Mouse (Mus musculus) liver, embryonic 16.5 days (tissue): ENCODE measurements around the gene Tle3. TPM values are rescaled to one million over a fixed set of nuclear protein-coding genes. Genes with fewer than 3 reads are reported as not detected.

Experiments used
- ATAC-seq: fragments of 200-750 bp; cut with Nextera tagmentation; 2 replicates; pipeline ENCODE4 v1.8.0; 2017; ENCODE audit warnings: low read depth, mild to moderate bottlenecking, moderate number of reproducible peaks, moderate library complexity
- H3K27ac ChIP-seq: fragments of 300-500 bp; sonication (generic); 2 replicates; pipeline ENCODE4 v1.5.1; 2014; ENCODE audit warnings: mild to moderate bottlenecking, low read length
- H3K27me3 ChIP-seq: fragments of 300-500 bp; sonication (generic); 2 replicates; pipeline ENCODE4 v1.6.1; 2014; ENCODE audit warnings: low read depth, low read length, mixed read lengths; ENCODE audit not compliant: control insufficient read depth, insufficient read depth
- H3K36me3 ChIP-seq: fragments of 300-500 bp; sonication (generic); 2 replicates; pipeline ENCODE4 v1.6.1; 2014; ENCODE audit warnings: mild to moderate bottlenecking; ENCODE audit not compliant: control insufficient read depth, insufficient read depth
- H3K4me1 ChIP-seq: fragments of 300-500 bp; sonication (generic); 2 replicates; pipeline ENCODE4 v1.6.1; 2014; ENCODE audit warnings: low read depth, low read length, mixed read lengths; ENCODE audit not compliant: control insufficient read depth
- H3K4me2 ChIP-seq: fragments of 300-500 bp; sonication (generic); 2 replicates; pipeline ENCODE4 v1.6.1; 2014; ENCODE audit warnings: low read depth, low read length, mixed read lengths
- H3K4me3 ChIP-seq: fragments of 300-500 bp; sonication (generic); 2 replicates; pipeline ENCODE4 v1.5.1; 2014; ENCODE audit warnings: low read depth, mild to moderate bottlenecking, low read length
- H3K9ac ChIP-seq: fragments of 300-500 bp; sonication (generic); 2 replicates; pipeline ENCODE4 v1.6.1; 2014; ENCODE audit warnings: low read depth, low read length
- H3K9me3 ChIP-seq: fragments of 300-500 bp; sonication (generic); replicated peaks from 2 replicates; pipeline ENCODE4 v1.6.1; 2016; ENCODE audit warnings: low read length; ENCODE audit not compliant: control insufficient read depth
- WGBS: fragments of 180-500 bp; shearing (Covaris S2); extraction: QIAGEN DNeasy Blood & Tissue Kit; methylation state at CpG from one replicate; pipeline ENCODE4 v1.1.7; 2014; ENCODE audit not compliant: insufficient replicate concordance; 5-methylcytosine and 5-hydroxymethylcytosine counted together
- polyA plus RNA-seq: library from polyadenylated mRNA; unstranded; fragments of >200 nt; fragmentation: Nextera tagmentation; extraction: Ambion mirVana; gene quantifications from 2 replicates; pipeline ENCODE4 v1.2.1, GENCODE M21; 2015

The Tle3 gene
- polyA plus RNA-seq, 1 experiment from 2014 or later = 3.6 TPM

GRCm38 (mm10) chr9:61439092-61439491 is 66.9 kb downstream of the Tle3 start:
- no peak for ATAC-seq
- H3K36me3 ChIP-seq = no peaks in the 10 kb centered on the region
- no peaks in the 10 kb centered on the region for H3K9me3 ChIP-seq
- no peak overlapping the region for H3K27ac ChIP-seq
- WGBS = 56% methylated on average over 6 of the region's 6 CpGs
- no peak overlapping the region for H3K9ac ChIP-seq
- no peaks in the 10 kb centered on the region for H3K4me1 ChIP-seq
- no peak overlapping the region for H3K4me3 ChIP-seq
- H3K27me3 ChIP-seq = no peaks in the 10 kb centered on the region
- no peak overlapping the region for H3K4me2 ChIP-seq

- ATAC-seq = no peak
- no peaks in the 10 kb centered on the region for H3K27me3 ChIP-seq
- no peaks in the 10 kb centered on the region for H3K9me3 ChIP-seq
- H3K4me2 ChIP-seq = no peak overlapping the region
- H3K4me3 ChIP-seq = no peak overlapping the region
- no peak overlapping the region for H3K9ac ChIP-seq
- H3K4me1 ChIP-seq = no peaks in the 10 kb centered on the region
- H3K27ac ChIP-seq = no peak overlapping the region
- 73% methylated on average over 2 of the region's 2 CpGs for whole genome bisulfite sequencing
- no peaks in the 10 kb centered on the region for H3K36me3 ChIP-seq
Measured at GRCm38 (mm10) chr9:61439979-61440378, 67.8 kb downstream of the Tle3 start.

- Histone ChIP-seq H3K36me3 (no peaks in the 10 kb centered on the region), H3K27me3 (no peaks in the 10 kb centered on the region), H3K9ac (no peak overlapping the region), H3K9me3 (no peaks in the 10 kb centered on the region), H3K4me2 (no peak overlapping the region), H3K4me3 (no peak overlapping the region), H3K27ac (no peak overlapping the region), H3K4me1 (no peaks in the 10 kb centered on the region)
- ATAC-seq = no peak
- WGBS = 58% methylated on average over 11 of the region's 11 CpGs
Measured at GRCm38 (mm10) chr9:61441206-61441913, 69.2 kb downstream of the Tle3 start.

GRCm38 (mm10) chr9:61442951-61443630 is 70.9 kb downstream of the Tle3 start:
- Histone ChIP-seq H3K4me2 (no peak overlapping the region), H3K9ac (no peak overlapping the region), H3K4me3 (no peak overlapping the region), H3K4me1 (no peaks in the 10 kb centered on the region), H3K27ac (no peak overlapping the region), H3K9me3 (no peaks in the 10 kb centered on the region), H3K36me3 (no peaks in the 10 kb centered on the region), H3K27me3 (no peaks in the 10 kb centered on the region)
- ATAC-seq = no peak
- WGBS = 52% methylated on average over 5 of the region's 5 CpGs

- Histone ChIP-seq H3K4me3 (no peak overlapping the region), H3K27me3 (no peaks in the 10 kb centered on the region), H3K9me3 (no peaks in the 10 kb centered on the region), H3K4me1 (no peaks in the 10 kb centered on the region), H3K27ac (no peak overlapping the region), H3K9ac (no peak overlapping the region), H3K4me2 (no peak overlapping the region), H3K36me3 (no peaks in the 10 kb centered on the region)
- 56% methylated on average over 2 of the region's 2 CpGs for WGBS
- ATAC-seq = no peak
Measured at GRCm38 (mm10) chr9:61445151-61445550, 73.0 kb downstream of the Tle3 start.

- WGBS = 31% methylated on average over 5 of the region's 5 CpGs
- H3K4me3 ChIP-seq = no peak overlapping the region
- H3K36me3 ChIP-seq = no peaks in the 10 kb centered on the region
- no peak overlapping the region for H3K27ac ChIP-seq
- H3K9me3 ChIP-seq = no peaks in the 10 kb centered on the region
- no peak for ATAC-seq
- H3K4me1 ChIP-seq = no peaks in the 10 kb centered on the region
- H3K27me3 ChIP-seq = no peaks in the 10 kb centered on the region
- no peak overlapping the region for H3K4me2 ChIP-seq
- no peak overlapping the region for H3K9ac ChIP-seq
Measured at GRCm38 (mm10) chr9:61445711-61446222, 73.6 kb downstream of the Tle3 start.

GRCm38 (mm10) chr9:61446965-61447364 is 74.8 kb downstream of the Tle3 start:
- no peak for ATAC-seq

GRCm38 (mm10) chr9:61449363-61449904 is 77.3 kb downstream of the Tle3 start:
- ATAC-seq = no peak
- H3K36me3 ChIP-seq = no peaks in the 10 kb centered on the region
- no peak overlapping the region for H3K9ac ChIP-seq
- H3K9me3 ChIP-seq = no peaks in the 10 kb centered on the region
- H3K4me1 ChIP-seq = no peaks in the 10 kb centered on the region
- no peak overlapping the region for H3K4me3 ChIP-seq
- WGBS = 60% methylated on average over 5 of the region's 5 CpGs
- H3K27ac ChIP-seq = no peak overlapping the region
- H3K27me3 ChIP-seq = no peaks in the 10 kb centered on the region
- no peak overlapping the region for H3K4me2 ChIP-seq

More at GRCm38 (mm10) chr9:61446965-61447364, 74.8 kb downstream of the Tle3 start:
- WGBS = 49% methylated on average over 2 of the region's 2 CpGs
- Histone ChIP-seq H3K9ac (no peak overlapping the region), H3K4me2 (no peak overlapping the region), H3K9me3 (no peaks in the 10 kb centered on the region), H3K4me1 (no peaks in the 10 kb centered on the region), H3K36me3 (no peaks in the 10 kb centered on the region), H3K27me3 (no peaks in the 10 kb centered on the region), H3K4me3 (no peak overlapping the region), H3K27ac (no peak overlapping the region)

- H3K27me3 ChIP-seq = no peaks in the 10 kb centered on the region
- no peak for ATAC-seq
- 74% methylated on average over 1 of the region's 1 CpGs for WGBS
Measured at GRCm38 (mm10) chr9:61452081-61452480, 79.9 kb downstream of the Tle3 start.

More at GRCm38 (mm10) chr9:61452081-61452480, 79.9 kb downstream of the Tle3 start:
- no peaks in the 10 kb centered on the region for H3K9me3 ChIP-seq
- H3K36me3 ChIP-seq = no peaks in the 10 kb centered on the region
- no peak overlapping the region for H3K27ac ChIP-seq
- H3K4me2 ChIP-seq = no peak overlapping the region
- no peak overlapping the region for H3K4me3 ChIP-seq
- no peak overlapping the region for H3K9ac ChIP-seq
- H3K4me1 ChIP-seq = no peaks in the 10 kb centered on the region
